Mouse (Mus musculus) olfactory bulb, adult 2 months (tissue): Measurements from ENCODE around the gene Morn1. TPM values are rescaled to one million over a fixed set of nuclear protein-coding genes. Genes with fewer than 3 reads are reported as not detected.

Experiments used
- H3K27ac ChIP-seq: fragments of 200-500 bp; 2 replicates; pipeline ENCODE4 v1.5.1; 2012; ENCODE audit warnings: low read depth, low read length; ENCODE audit not compliant: insufficient read depth
- H3K4me1 ChIP-seq: fragments of 200-500 bp; 2 replicates; pipeline ENCODE4 v1.6.1; 2012; ENCODE audit warnings: low read length; ENCODE audit not compliant: control insufficient read depth, insufficient read depth
- H3K4me3 ChIP-seq: fragments of 200-500 bp; 2 replicates; pipeline ENCODE4 v1.5.1; 2012; ENCODE audit warnings: mild to moderate bottlenecking, low read depth, low read length, moderate library complexity; ENCODE audit not compliant: insufficient read depth
- CTCF ChIP-seq: fragments of 200-500 bp; IDR thresholded peaks from 2 replicates; pipeline ENCODE4 v1.5.1; 2012; ENCODE audit warnings: low read depth, mild to moderate bottlenecking, low read length, moderate library complexity; ENCODE audit not compliant: insufficient read depth
- POLR2A ChIP-seq: fragments of 200-500 bp; IDR thresholded peaks from 2 replicates; pipeline ENCODE4 v1.6.1; 2012; ENCODE audit warnings: mild to moderate bottlenecking, low read depth, low read length, moderate library complexity; ENCODE audit not compliant: insufficient read depth
- WGBS: fragments of 180-500 bp; shearing (Covaris S2); methylation state at CpG from one replicate; pipeline ENCODE4 v1.1.7; 2018; 5-methylcytosine and 5-hydroxymethylcytosine counted together
- polyA plus RNA-seq: library from polyadenylated mRNA; stranded (reverse); fragments of >200 nt; gene quantifications from 2 replicates; pipeline ENCODE4 v1.2.4, GENCODE M21; 2012; ENCODE audit warnings: low replicate concordance; ENCODE audit not compliant: missing spikeins, insufficient read depth, insufficient read length

Gene Morn1
- polyA plus RNA-seq, 1 experiment, result not detected

DNA sequence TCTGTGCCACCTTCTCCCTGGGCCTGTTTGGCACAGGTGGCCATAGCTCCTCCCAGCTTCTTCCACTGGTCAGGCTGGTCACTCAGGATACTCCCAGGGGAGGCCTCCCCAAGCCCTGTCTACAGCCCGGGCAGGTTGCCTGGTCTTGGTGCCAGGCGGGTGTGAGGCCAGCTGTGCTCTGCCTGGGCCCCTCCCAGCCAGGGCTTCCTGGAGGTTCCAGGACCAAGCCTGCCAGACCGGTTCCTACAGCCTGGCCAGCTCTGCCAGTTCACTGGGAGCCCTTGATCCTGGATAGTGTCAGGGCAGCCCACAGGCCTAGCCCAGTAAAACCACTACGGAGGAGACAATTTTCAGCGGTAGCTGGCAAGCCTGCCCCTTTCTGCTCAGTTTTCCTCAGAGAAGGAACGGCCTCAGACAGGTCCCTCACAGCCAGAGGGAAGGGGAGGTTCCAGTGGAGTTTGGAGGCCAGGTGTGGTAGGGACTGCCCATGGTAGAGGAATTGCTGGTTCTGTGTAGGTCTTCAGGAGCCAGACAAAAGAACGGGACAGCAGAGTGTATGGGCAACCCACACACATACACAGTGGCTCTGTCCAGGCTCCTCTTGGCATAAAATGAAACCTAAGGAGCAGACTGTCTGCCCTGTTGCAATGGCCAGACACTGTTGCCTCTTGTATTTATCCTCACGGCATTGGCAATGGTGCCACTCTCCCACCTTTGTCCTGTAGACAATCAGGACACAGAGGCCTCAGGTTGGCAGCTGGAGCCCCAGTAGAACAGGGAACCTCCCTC lies 62.7 kb downstream of the Morn1 start:
- H3K4me3 ChIP-seq, result no peak overlapping the region
- no peak overlapping the region for H3K27ac ChIP-seq
- 56% methylated on average over 8 of the region's 8 CpGs for WGBS
- no peak for TF ChIP-seq POLR2A
- TF ChIP-seq CTCF, result no peak
- peaks cover 66% of the 10 kb centered on the region for H3K4me1 ChIP-seq

DNA sequence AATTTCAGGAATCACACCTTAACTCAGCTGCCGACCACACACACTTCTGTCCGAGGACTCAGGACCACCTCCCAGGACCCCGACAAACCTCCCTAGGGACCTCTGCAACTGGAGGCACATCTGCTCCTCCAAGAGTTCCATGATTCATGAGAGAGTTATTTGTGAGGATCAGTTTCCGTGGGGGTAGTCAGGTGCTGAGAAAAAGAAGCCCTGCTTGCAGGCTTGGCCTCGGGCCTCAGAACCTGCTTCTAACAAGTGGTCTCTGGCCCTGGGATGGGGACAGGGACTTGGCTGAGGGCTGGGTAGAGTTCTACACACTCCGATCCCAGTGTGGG lies 63.5 kb downstream of the Morn1 start:
- H3K27ac ChIP-seq, result no peak overlapping the region

DNA sequence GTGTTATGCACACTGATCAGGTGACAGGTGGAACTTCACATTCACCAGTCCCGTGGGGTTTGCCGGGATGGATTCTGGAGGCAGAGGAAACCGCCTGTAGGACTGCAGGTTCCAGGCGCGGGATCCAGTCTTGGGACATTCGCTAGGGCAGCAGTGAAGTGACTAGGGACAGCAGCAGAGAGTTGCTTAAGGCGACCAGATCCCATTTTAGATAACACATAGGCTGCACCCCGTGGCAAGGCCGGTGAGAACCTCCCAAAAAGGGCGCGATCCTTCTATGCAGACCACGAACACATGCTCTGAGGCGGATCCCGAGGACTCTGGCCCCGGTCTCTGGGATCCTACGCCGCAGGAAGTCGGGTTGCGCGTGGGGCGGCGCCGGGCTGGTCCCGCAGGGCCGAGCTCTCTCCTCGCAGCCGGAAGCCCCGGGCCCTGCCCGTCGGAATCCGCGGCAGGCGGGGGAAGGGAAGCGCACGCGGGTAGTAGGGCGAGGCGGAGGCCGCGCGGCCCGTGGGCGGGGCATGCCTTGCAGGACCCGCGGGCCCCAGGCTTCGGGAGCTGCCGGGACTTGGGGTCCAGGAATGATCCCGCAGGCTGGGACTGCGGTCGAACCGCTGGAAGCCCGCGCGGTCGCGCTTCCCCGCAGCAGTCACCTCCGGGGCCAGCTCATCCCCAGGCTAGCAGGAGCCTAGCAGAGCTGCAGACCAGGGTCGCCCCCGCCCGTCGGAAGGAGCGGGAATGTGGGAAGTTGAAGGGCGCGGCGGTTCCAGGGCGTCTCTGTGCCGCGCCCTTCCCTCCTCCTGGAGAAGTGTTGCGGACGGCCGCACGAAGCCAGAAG lies 64.1 kb downstream of the Morn1 start:
- WGBS, result 8% methylated on average over 73 of the region's 73 CpGs
- no peak for TF ChIP-seq POLR2A
- no peak for TF ChIP-seq CTCF
- H3K27ac ChIP-seq, result no peak overlapping the region
- H3K4me1 ChIP-seq, result peaks cover 56% of the 10 kb centered on the region
- peak overlapping the region; percentile 39 for H3K4me3 ChIP-seq

More for the DNA sequence above, 63.5 kb downstream of the Morn1 start:
- TF ChIP-seq CTCF (no peak), POLR2A (no peak)
- Histone ChIP-seq H3K4me3 (no peak overlapping the region), H3K4me1 (peaks cover 60% of the 10 kb centered on the region)
- WGBS, result 75% methylated on average over 6 of the region's 6 CpGs

DNA sequence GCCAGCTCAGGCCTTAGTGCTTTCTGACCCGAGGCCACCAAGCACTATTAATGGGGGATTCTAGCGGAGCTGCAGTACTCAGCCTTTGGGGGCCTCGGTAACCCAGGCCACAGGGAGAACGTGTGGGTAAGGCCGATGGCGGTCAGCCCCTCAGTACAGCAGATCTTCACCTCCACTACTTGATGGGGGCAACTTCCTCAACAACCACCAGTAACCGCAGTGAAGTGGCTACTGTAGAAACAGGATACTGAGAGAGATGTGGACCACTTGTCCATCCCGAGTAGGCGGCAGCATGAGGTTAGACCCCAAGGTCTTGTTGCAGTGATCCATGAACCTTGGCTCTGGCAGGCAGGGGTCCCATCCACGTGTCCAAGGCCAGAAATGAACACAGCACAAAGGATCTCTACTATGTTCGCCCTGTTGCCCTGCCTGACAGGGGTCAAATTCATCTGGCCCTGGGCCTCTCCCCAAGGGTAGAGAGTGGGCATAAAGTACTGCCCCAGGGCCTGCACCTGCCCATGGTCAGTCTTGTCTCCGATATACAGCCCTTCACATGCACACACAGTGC lies 64.9 kb downstream of the Morn1 start:
- TF ChIP-seq POLR2A (no peak), CTCF (no peak)
- Histone ChIP-seq H3K27ac (0 out of 2 replicates have a peak overlapping the region, but pooled peaks have one; percentile 6), H3K4me3 (peak overlapping the region; percentile 39), H3K4me1 (peaks cover 50% of the 10 kb centered on the region)
- 65% methylated on average over 12 of the region's 12 CpGs for WGBS

DNA sequence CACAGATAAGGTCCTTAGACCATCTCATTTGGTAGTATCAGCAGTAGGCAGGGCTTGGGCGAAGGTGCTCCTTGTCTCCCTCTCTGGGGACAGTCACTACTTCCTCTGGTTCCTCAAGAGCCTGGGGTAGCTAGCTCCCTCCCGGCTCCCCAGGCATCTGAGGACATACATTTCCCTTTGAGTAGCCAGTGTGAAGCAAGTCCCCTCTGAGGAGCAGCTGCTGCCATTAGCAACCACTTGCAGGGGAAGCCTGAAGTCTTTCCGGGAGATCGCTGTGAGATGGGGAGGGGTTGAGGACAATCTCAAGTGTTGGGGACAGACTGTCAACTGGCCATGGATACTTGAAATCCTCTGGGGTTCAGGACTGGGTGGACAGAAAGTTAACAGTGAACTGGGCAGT lies 65.5 kb downstream of the Morn1 start:
- Histone ChIP-seq H3K27ac (no peak overlapping the region), H3K4me3 (no peak overlapping the region), H3K4me1 (peaks cover 52% of the 10 kb centered on the region)
- WGBS, result 65% methylated on average over 4 of the region's 4 CpGs
- TF ChIP-seq CTCF (no peak), POLR2A (no peak)

DNA sequence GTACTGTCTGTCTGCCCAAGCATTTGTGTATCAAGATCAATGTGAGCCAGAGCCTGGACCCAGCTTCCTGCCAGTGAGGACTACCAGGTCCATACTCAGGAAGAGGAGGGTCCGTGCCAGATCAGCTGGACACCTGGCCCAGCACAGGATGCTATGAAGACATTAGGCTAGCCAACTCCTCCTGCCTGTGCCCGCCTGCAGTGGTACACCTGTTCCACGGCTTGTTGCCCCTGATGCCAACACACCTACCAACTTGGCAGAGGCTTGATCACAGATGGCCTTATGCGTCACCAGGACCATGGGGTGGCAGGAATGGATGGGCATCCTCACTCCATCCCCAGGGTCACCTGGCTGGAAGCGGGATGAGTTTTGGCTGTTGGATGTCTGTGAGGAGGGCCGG lies 66.1 kb downstream of the Morn1 start:
- no peak for TF ChIP-seq CTCF
- TF ChIP-seq POLR2A, result no peak
- WGBS, result 88% methylated on average over 6 of the region's 6 CpGs
- Histone ChIP-seq H3K27ac (no peak overlapping the region), H3K4me1 (peaks cover 59% of the 10 kb centered on the region), H3K4me3 (no peak overlapping the region)

DNA sequence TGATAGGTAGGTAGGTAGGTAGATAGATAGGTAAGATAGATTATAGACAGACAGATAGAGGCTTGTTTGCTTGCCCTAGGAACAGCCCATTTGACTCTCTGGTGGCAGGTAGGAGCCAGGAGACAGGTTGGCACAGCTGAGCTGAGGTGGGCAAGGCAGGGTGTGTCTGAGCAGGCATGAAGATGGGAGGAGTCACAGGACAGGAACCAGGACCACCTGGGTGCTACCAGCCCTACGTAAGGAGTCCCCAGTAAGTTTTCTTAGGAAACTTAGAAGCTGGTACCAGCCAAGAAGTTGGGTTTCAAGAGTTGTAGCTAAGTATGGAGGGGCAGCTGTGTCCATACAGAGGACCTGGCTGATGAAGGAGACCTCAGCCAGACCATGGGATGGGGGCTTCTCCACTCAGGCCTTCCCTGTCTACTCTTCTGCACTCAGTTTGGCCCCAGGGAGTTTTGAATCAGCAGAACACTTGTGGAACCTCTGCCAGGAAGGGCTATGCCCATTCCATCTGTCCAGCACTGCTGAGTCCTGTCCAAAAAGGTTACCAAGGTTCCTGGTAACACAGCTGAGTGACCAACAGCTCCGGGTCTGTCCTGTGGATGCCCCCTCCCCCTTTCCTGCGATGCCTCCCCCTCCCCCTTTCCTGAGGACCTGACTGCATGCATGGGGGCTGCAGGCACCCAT lies 67.2 kb downstream of the Morn1 start:
- Histone ChIP-seq H3K4me3 (no peak overlapping the region), H3K27ac (no peak overlapping the region), H3K4me1 (peaks cover 69% of the 10 kb centered on the region)
- 61% methylated on average over 3 of the region's 3 CpGs for WGBS
- TF ChIP-seq CTCF (no peak), POLR2A (no peak)

DNA sequence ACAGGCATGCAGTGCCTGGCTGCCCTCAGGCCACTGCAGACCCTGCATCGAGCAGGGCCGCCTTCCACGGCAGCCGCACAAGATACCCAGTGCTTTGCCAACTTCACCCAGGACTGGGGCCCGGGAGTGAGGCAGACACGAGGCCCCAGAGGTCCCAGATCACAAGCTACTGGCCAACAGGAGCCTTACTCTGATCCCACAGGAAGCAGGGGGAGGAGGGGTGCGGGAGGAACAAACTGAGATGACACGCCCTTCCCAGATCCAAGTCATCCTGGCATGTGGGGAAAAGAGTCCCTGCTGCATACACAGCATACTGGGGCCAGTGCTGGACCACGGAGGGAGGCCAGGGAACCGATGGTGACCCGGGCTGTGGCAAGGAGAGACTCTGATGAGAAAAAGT lies 68.6 kb downstream of the Morn1 start:
- Histone ChIP-seq H3K4me1 (peaks cover 67% of the 10 kb centered on the region), H3K4me3 (no peak overlapping the region), H3K27ac (no peak overlapping the region)
- TF ChIP-seq POLR2A, result no peak
- no peak for TF ChIP-seq CTCF
- 75% methylated on average over 11 of the region's 11 CpGs for WGBS
